Mouse (Mus musculus): ENCODE data around the gene Ung. TPM values are rescaled to one million over a fixed set of nuclear protein-coding genes. Genes with fewer than 3 reads are reported as not detected.

The Ung gene
- polyA plus RNA-seq, 1 experiment: not detected

- TF ChIP-seq CTCF (IDR thresholded peaks at IDR 0.05; ENCODE audit: insufficient read depth, low read depth, low read length) (peak; percentile 99), POLR2A (IDR thresholded peaks at IDR 0.05; ENCODE audit: insufficient read depth, low read depth, low read length) (peak; percentile 69)
- peak within 1 kb of the TSS; percentile 73 for H3K4me3 ChIP-seq (ENCODE audit: insufficient read depth, low read depth, low read length)
- peaks cover 19% of the 10 kb centered on the region; the same call in 1 of the 2 replicates for H3K4me1 ChIP-seq (ENCODE audit: control insufficient read depth, insufficient read depth, low read length)
- H3K27ac ChIP-seq (ENCODE audit: insufficient read depth, low read depth, low read length): 0 out of 2 replicates have a peak within 1 kb of the TSS, but pooled peaks have one; percentile 16
- under 1% methylated on average over 69 of the region's 69 CpGs for WGBS
These were observed 2.5 kb upstream of the Ung start, which contains the start of gene Alkbh2 for GRCm38 (mm10) chr5:114127374-114128349. Gene Alkbh2 (minus strand): TSS chr5:114128218.

GRCm38 (mm10) chr5:114129550-114130210 lies 506 bp upstream of the Ung start:
- WGBS: 84% methylated on average over 15 of the region's 15 CpGs
- TF ChIP-seq CTCF (IDR thresholded peaks at IDR 0.05; ENCODE audit: insufficient read depth, low read depth, low read length) (no peak), POLR2A (IDR thresholded peaks at IDR 0.05; ENCODE audit: insufficient read depth, low read depth, low read length) (no peak)
- H3K27ac ChIP-seq (ENCODE audit: insufficient read depth, low read depth, low read length): no peak overlapping the region
- no peak overlapping the region for H3K4me3 ChIP-seq (ENCODE audit: insufficient read depth, low read depth, low read length)
- H3K4me1 ChIP-seq (ENCODE audit: control insufficient read depth, insufficient read depth, low read length): peaks cover 28% of the 10 kb centered on the region

GRCm38 (mm10) chr5:114130698-114131520 lies 723 bp downstream of the Ung start:
- WGBS: under 1% methylated on average over 87 of the region's 87 CpGs
- TF ChIP-seq POLR2A (IDR thresholded peaks at IDR 0.05; ENCODE audit: insufficient read depth, low read depth, low read length) (no peak), CTCF (IDR thresholded peaks at IDR 0.05; ENCODE audit: insufficient read depth, low read depth, low read length) (no peak)

GRCm38 (mm10) chr5:114131521-114131840 lies 1.3 kb downstream of the Ung start:
- Histone ChIP-seq H3K4me3 (ENCODE audit: insufficient read depth, low read depth, low read length) (peak overlapping the region; percentile 97), H3K4me1 (ENCODE audit: control insufficient read depth, insufficient read depth, low read length) (peaks cover 28% of the 10 kb centered on the region), H3K27ac (ENCODE audit: insufficient read depth, low read depth, low read length) (no peak overlapping the region)
- no peak for TF ChIP-seq POLR2A (IDR thresholded peaks at IDR 0.05; ENCODE audit: insufficient read depth, low read depth, low read length)
- no peak for TF ChIP-seq CTCF (IDR thresholded peaks at IDR 0.05; ENCODE audit: insufficient read depth, low read depth, low read length)
- under 1% methylated on average over 15 of the region's 15 CpGs for WGBS

More at GRCm38 (mm10) chr5:114130698-114131520, 723 bp downstream of the Ung start:
- H3K4me3 ChIP-seq (ENCODE audit: insufficient read depth, low read depth, low read length): peak overlapping the region; percentile 97
- peaks cover 28% of the 10 kb centered on the region for H3K4me1 ChIP-seq (ENCODE audit: control insufficient read depth, insufficient read depth, low read length)
- no peak overlapping the region for H3K27ac ChIP-seq (ENCODE audit: insufficient read depth, low read depth, low read length)

DNA sequence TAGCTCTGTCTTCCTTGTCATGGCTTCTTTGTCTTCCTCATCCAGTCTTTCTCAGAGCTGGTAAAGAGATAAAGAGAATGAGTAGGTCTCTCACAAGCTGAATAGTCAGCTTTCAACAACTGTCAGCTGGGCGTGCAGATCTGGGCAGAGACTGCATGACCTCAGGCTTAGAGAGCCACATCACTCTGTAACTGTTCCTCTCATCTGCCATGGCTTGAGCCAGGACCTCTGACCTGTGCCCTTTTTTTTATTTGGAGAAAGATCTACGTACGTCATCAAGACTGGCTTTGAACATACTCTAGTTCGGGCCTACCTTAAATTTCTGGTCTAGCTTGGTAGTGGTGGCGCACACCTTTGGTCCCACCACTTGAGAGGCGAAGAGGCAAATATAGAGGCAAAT lies 2.7 kb downstream of the Ung start:
- 92% methylated on average over 6 of the region's 6 CpGs for WGBS
- no peak overlapping the region for H3K27ac ChIP-seq (ENCODE audit: insufficient read depth, low read depth, low read length)
- no peak for TF ChIP-seq POLR2A (IDR thresholded peaks at IDR 0.05; ENCODE audit: insufficient read depth, low read depth, low read length)
- TF ChIP-seq CTCF (IDR thresholded peaks at IDR 0.05; ENCODE audit: insufficient read depth, low read depth, low read length): no peak

DNA sequence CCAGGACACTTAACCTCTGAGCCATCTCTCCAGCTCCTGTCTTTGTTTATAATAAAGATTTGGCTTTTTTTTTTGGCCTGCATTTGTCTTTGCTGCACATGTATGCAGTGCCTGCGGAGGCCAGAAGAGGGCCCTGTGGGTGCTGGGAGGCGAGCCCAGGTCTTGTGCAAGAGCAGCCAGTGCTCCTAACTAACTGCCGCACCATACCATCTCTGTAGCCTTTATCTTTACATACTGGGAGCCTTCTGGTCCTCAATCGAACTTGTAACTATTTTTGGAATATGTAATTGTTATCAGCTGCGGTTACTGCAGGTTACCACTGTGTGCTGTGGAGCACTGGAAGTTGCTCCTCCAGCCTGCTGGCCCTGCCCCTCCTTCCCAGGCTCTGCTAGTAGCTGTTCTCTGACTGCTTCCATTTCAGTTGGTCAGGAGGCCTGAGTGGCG lies 3.9 kb downstream of the Ung start:
- Histone ChIP-seq H3K4me1 (ENCODE audit: control insufficient read depth, insufficient read depth, low read length) (peaks cover 45% of the 10 kb centered on the region), H3K27ac (ENCODE audit: insufficient read depth, low read depth, low read length) (no peak overlapping the region), H3K4me3 (ENCODE audit: insufficient read depth, low read depth, low read length) (no peak overlapping the region)
- TF ChIP-seq POLR2A (IDR thresholded peaks at IDR 0.05; ENCODE audit: insufficient read depth, low read depth, low read length): no peak
- TF ChIP-seq CTCF (IDR thresholded peaks at IDR 0.05; ENCODE audit: insufficient read depth, low read depth, low read length): peak; percentile 55
- 40% methylated on average over 6 of the region's 6 CpGs for WGBS

More for the DNA sequence above, 2.7 kb downstream of the Ung start:
- Histone ChIP-seq H3K4me1 (ENCODE audit: control insufficient read depth, insufficient read depth, low read length) (peaks cover 34% of the 10 kb centered on the region), H3K4me3 (ENCODE audit: insufficient read depth, low read depth, low read length) (no peak overlapping the region)

DNA sequence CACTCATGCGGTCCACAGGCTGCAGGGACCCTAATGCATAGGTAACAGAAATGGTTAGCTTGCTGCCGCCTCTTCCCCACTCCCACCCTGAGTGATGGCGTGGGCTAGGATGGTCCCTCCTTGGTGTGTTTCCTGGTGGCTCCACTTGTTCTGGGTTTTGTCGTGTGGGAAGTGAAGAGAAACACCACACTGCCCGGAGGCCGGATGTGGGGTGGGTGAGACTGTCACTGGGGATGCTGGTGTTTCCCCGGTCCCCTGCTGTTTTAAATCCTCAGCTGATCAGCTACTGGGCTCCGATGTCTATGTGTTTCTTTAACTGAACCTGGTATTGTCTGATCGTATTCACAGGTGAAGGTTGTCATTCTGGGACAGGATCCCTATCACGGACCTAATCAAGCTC lies 5.3 kb downstream of the Ung start:
- Histone ChIP-seq H3K27ac (ENCODE audit: insufficient read depth, low read depth, low read length) (no peak overlapping the region), H3K4me1 (ENCODE audit: control insufficient read depth, insufficient read depth, low read length) (peaks cover 42% of the 10 kb centered on the region), H3K4me3 (ENCODE audit: insufficient read depth, low read depth, low read length) (no peak overlapping the region)
- no peak for TF ChIP-seq CTCF (IDR thresholded peaks at IDR 0.05; ENCODE audit: insufficient read depth, low read depth, low read length)
- TF ChIP-seq POLR2A (IDR thresholded peaks at IDR 0.05; ENCODE audit: insufficient read depth, low read depth, low read length): no peak
- WGBS: 76% methylated on average over 10 of the region's 10 CpGs

DNA sequence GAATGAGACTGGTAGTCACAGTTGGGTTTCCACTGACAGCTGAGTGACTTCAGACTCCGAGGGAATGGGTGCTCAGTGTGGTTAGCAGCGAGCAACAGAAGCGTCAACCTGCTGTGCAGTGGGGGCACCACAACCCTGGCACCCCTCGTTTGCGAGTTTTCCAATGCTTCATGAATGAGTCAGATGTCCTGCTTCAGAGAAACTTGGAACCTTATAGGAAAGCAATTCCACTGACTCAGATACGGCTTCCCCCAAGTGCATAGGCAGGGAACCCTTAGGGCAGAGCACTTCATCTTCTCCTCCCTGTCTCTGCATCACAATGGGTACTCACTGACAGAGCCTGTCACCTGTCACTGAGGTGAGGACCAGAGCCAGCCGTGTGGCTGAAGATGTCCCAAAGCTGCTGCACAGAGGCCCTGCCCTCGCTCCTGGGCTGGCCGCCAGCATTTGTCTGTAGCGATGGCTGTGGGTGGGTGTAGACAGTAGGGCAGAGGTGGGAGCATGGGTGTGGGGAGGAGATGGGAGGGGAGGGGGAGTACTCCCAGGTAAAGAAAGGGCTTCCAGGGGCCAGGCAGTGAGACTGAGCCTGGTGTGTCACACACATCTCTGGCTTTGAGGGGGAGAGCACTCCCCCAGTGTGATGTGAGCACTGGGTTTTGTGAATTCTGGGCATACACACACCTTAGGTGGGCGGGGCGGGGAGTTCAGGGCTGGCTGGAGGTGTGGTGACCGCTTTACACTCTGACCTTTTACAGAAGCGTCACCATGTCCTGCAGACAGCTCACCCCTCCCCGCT lies 7.5 kb downstream of the Ung start:
- peaks cover 34% of the 10 kb centered on the region for H3K4me1 ChIP-seq (ENCODE audit: control insufficient read depth, insufficient read depth, low read length)
- TF ChIP-seq CTCF (IDR thresholded peaks at IDR 0.05; ENCODE audit: insufficient read depth, low read depth, low read length) (no peak), POLR2A (IDR thresholded peaks at IDR 0.05; ENCODE audit: insufficient read depth, low read depth, low read length) (no peak)
- no peak overlapping the region for H3K4me3 ChIP-seq (ENCODE audit: insufficient read depth, low read depth, low read length)
- H3K27ac ChIP-seq (ENCODE audit: insufficient read depth, low read depth, low read length): no peak overlapping the region
- WGBS: 46% methylated on average over 15 of the region's 15 CpGs

Data from olfactory bulb, adult 2 months (tissue).